Mouse (Mus musculus) G1E (cell line): ENCODE measurements around the gene Cd38. TPM values are rescaled to one million over a fixed set of nuclear protein-coding genes. Genes with fewer than 3 reads are reported as not detected.

ENCODE experiments used
- ATAC-seq: 2 replicates; pipeline ENCODE4 v1.8.0; 2016; ENCODE audit warnings: mild to moderate bottlenecking; ENCODE audit not compliant: insufficient number of reproducible peaks, poor library complexity, low FRiP score, severe bottlenecking; ENCODE audit errors: extremely low read depth
- DNase-seq: peaks from one replicate; pipeline ENCODE4 v3.0.0; 2012; ENCODE audit warnings: low spot score
- H3K27me3 ChIP-seq: 2 replicates; pipeline ENCODE4 v1.6.1; 2012; ENCODE audit warnings: mild to moderate bottlenecking, low read length, inconsistent platforms; ENCODE audit not compliant: insufficient read depth
- H3K36me3 ChIP-seq: replicated peaks from 2 replicates; pipeline ENCODE3; 2012; ENCODE audit warnings: mild to moderate bottlenecking, inconsistent platforms
- H3K4me1 ChIP-seq: 2 replicates; pipeline ENCODE4 v1.6.1; 2012; ENCODE audit warnings: low read depth, low read length, inconsistent platforms, mixed read lengths; ENCODE audit not compliant: insufficient read depth
- H3K4me3 ChIP-seq: 2 replicates; pipeline ENCODE4 v1.5.1; 2012; ENCODE audit warnings: low read depth, mild to moderate bottlenecking, inconsistent platforms, low read length, moderate library complexity, mixed read lengths
- H3K9me3 ChIP-seq: replicated peaks from 2 replicates; pipeline ENCODE4 v1.6.1; 2012; ENCODE audit warnings: inconsistent platforms
- CTCF ChIP-seq: IDR thresholded peaks from 2 replicates; pipeline ENCODE4 v1.5.1; 2012; ENCODE audit warnings: low read depth, low read length, inconsistent platforms, mixed read lengths
- GATA1 ChIP-seq: IDR thresholded peaks from 2 replicates; pipeline ENCODE4 v1.6.1; 2012; ENCODE audit warnings: borderline replicate concordance, low read length, inconsistent platforms, mixed read lengths
- GATA2 ChIP-seq: IDR thresholded peaks from 2 replicates; pipeline ENCODE4 v1.6.1; 2012; ENCODE audit warnings: low read depth, low read length, inconsistent platforms, borderline replicate concordance
- POLR2AphosphoS5 ChIP-seq: IDR thresholded peaks from 2 replicates; pipeline ENCODE4 v1.6.1; 2012; ENCODE audit warnings: low read depth, low read length, inconsistent platforms; ENCODE audit not compliant: insufficient replicate concordance
- TAL1 ChIP-seq: conservative IDR thresholded peaks from 2 replicates; pipeline ENCODE4 v1.6.1; 2012; ENCODE audit warnings: low read depth, low read length, inconsistent platforms, mixed read lengths
- polyA plus RNA-seq: library from polyadenylated mRNA; stranded (reverse); fragments of >175 nt; gene quantifications from 2 replicates; pipeline ENCODE4 v1.2.3, GENCODE M21; 2012
- total RNA-seq, 2 experiments: library from RNA; stranded (forward) in 1 of 2; stranded (reverse) in 1 of 2; fragments of 200-1000 nt in 1 of 2; fragments of >200 nt in 1 of 2; fragmentation: Nextera tagmentation in 1 of 2; gene quantifications; 2 replicates each; pipeline ENCODE4 v1.2.3; 2014 to 2017

Gene Cd38
- total and polyA plus RNA-seq, 3 experiments = 0.05 TPM; not detected in 2

GRCm38 (mm10) chr5:43933269-43933668, 64.9 kb downstream of the Cd38 start:
- Histone ChIP-seq H3K27me3 (peaks cover 15% of the 10 kb centered on the region; the same call in 1 of the 2 replicates), H3K4me3 (no peak overlapping the region)
- DNase-seq = no peak

DNA sequence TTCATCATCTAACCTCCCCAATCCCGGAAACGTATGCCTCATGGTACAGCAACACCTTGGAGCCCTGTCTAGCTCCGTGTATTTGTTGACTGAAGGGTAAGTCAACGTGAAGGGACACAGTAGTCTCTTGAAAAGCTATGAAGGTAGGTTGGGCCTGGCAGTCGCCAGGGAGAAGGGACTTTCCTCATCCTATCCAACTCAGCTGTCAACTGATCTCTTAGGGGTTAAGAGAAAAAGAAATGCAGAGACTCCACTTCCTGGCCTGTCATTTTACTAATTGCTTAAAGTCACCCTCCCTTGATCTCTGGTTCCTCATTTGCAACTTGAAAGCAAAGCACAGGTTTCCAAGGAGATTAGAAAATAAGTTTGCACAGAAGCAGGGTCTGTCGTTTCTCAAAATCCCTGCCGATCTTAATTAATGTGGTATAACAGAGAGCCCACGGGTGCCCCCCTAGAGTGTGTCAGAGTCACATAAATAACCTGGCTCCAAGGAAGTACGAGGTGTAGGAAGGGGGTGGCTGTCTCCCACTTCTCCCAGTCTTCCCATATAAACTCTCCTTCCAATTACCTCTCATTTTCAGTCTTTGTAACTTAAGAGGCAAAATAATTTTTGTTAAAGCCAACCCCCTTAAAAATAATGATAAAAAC, 79.1 kb downstream of the Cd38 start:
- no peak overlapping the region for H3K4me3 ChIP-seq
- H3K4me1 ChIP-seq = no peaks in the 10 kb centered on the region; the same call in 1 of the 2 replicates
- H3K27me3 ChIP-seq = peaks cover 10% of the 10 kb centered on the region

More at GRCm38 (mm10) chr5:43933269-43933668, 64.9 kb downstream of the Cd38 start:
- no peak for TF ChIP-seq CTCF
- TF ChIP-seq GATA1 = no peak
- no peak for TF ChIP-seq POLR2AphosphoS5
- no peak for TF ChIP-seq GATA2
- no peak for TF ChIP-seq TAL1
- Histone ChIP-seq H3K9me3 (no peaks in the 10 kb centered on the region), H3K36me3 (no peaks in the 10 kb centered on the region), H3K4me1 (no peaks in the 10 kb centered on the region)
- no peak for ATAC-seq

GRCm38 (mm10) chr5:43948111-43948743, 79.9 kb downstream of the Cd38 start:
- DNase-seq = no peak
- TF ChIP-seq GATA2 (no peak), CTCF (no peak), TAL1 (no peak), POLR2AphosphoS5 (no peak), GATA1 (no peak)
- no peak overlapping the region for H3K4me3 ChIP-seq
- H3K36me3 ChIP-seq = no peaks in the 10 kb centered on the region
- H3K27me3 ChIP-seq = peaks cover 10% of the 10 kb centered on the region
- no peaks in the 10 kb centered on the region; the same call in 1 of the 2 replicates for H3K4me1 ChIP-seq
- ATAC-seq = no peak
- H3K9me3 ChIP-seq = no peaks in the 10 kb centered on the region

More for the DNA sequence above, 79.1 kb downstream of the Cd38 start:
- Histone ChIP-seq H3K9me3 (no peaks in the 10 kb centered on the region), H3K36me3 (no peaks in the 10 kb centered on the region)
- DNase-seq (no peak), ATAC-seq (no peak)
- TF ChIP-seq GATA1 = no peak
- TF ChIP-seq CTCF = no peak
- TF ChIP-seq GATA2 = no peak
- TF ChIP-seq POLR2AphosphoS5 = no peak
- TF ChIP-seq TAL1 = no peak

GRCm38 (mm10) chr5:43948748-43949275, 80.5 kb downstream of the Cd38 start:
- no peak for ATAC-seq
- DNase-seq = no peak

DNA sequence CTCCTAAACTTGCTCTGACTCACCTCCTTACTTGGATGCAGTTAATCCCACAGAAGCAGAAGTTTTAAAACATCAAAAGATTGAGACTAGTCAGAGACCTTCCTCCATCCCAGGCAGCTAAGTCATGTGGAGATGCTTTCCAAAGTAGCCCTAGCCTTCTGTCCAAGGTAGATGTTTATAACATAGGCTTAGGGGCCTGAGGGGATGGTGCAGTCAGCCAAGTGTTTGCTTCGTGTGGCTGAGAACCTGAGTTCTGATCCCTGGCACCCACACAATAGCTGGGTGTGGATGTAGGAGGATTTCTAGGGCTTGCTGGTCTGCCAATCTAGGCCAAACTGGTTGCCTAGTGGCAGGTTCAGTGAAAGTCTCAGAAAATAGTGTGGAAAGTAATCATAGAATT, 84.9 kb downstream of the Cd38 start:
- H3K4me3 ChIP-seq = no peak overlapping the region
- DNase-seq = no peak
- ATAC-seq = no peak
- H3K36me3 ChIP-seq = no peaks in the 10 kb centered on the region
- no peaks in the 10 kb centered on the region for H3K4me1 ChIP-seq
- peaks cover 6% of the 10 kb centered on the region for H3K27me3 ChIP-seq
- TF ChIP-seq GATA2 (no peak), GATA1 (no peak), POLR2AphosphoS5 (no peak), TAL1 (no peak), CTCF (no peak)
- no peaks in the 10 kb centered on the region for H3K9me3 ChIP-seq

More at GRCm38 (mm10) chr5:43948748-43949275, 80.5 kb downstream of the Cd38 start:
- TF ChIP-seq TAL1 (no peak), GATA2 (no peak), CTCF (no peak), GATA1 (no peak), POLR2AphosphoS5 (no peak)
- Histone ChIP-seq H3K36me3 (no peaks in the 10 kb centered on the region), H3K4me1 (no peaks in the 10 kb centered on the region; the same call in 1 of the 2 replicates), H3K27me3 (peaks cover 10% of the 10 kb centered on the region), H3K9me3 (no peaks in the 10 kb centered on the region), H3K4me3 (no peak overlapping the region)

GRCm38 (mm10) chr5:43959884-43960440, 91.6 kb downstream of the Cd38 start:
- no peak overlapping the region for H3K4me3 ChIP-seq
- ATAC-seq (no peak), DNase-seq (no peak)
- TF ChIP-seq GATA1 (no peak), GATA2 (no peak), CTCF (no peak), TAL1 (no peak), POLR2AphosphoS5 (no peak)
- no peaks in the 10 kb centered on the region for H3K4me1 ChIP-seq
- no peaks in the 10 kb centered on the region for H3K36me3 ChIP-seq
- no peaks in the 10 kb centered on the region for H3K9me3 ChIP-seq
- no peaks in the 10 kb centered on the region for H3K27me3 ChIP-seq
